Mouse (Mus musculus): ENCODE results near the gene B4galnt2. TPM values are rescaled to one million over a fixed set of nuclear protein-coding genes. Genes with fewer than 3 reads are reported as not detected.

B4galnt2 gene
- total and polyA plus RNA-seq, 3 experiments, result 0.34 to 1.9 (median 0.42) TPM

- TF ChIP-seq KAT2A (IDR thresholded peaks at IDR 0.05; ENCODE audit: insufficient replicate concordance, low read length) (peak; percentile 92), JUN (IDR thresholded peaks at IDR 0.05; ENCODE audit: insufficient read depth, low read depth, low read length) (no peak; the same call in 1 of the 2 replicates), MEF2A (IDR thresholded peaks at IDR 0.05; ENCODE audit: borderline replicate concordance, low read depth, low read length) (peak; percentile 90), RAD21 (IDR thresholded peaks at IDR 0.05; ENCODE audit: low read depth, low read length) (no peak), EP300 (IDR thresholded peaks at IDR 0.05; ENCODE audit: low read length) (no peak), POLR2AphosphoS2 (IDR thresholded peaks at IDR 0.05; ENCODE audit: low read depth, low read length) (peak; percentile 85; the same call in 1 of the 2 replicates)
Observed at GRCm38 (mm10) chr11:95858528-95859467, 55.9 kb downstream of the B4galnt2 start (continued).

GRCm38 (mm10) chr11:95857716-95858527 lies 56.8 kb downstream of the B4galnt2 start:
- Histone ChIP-seq H3K9ac (ENCODE audit: insufficient read depth, low read depth) (peak overlapping the region; percentile 53), H3K27ac (ENCODE audit: insufficient read depth, low read depth) (peak overlapping the region; percentile 61), H3K79me2 (replicated peaks; ENCODE audit: control insufficient read depth, extremely low read depth, insufficient read depth, poor library complexity, severe bottlenecking) (no peaks in the 10 kb centered on the region; the same call in 1 of the 2 replicates), H3K36me3 (replicated peaks in 1 of 2; ENCODE audit: control insufficient read depth in 1 of 2, insufficient read depth in 1 of 2, low read length in 1 of 2) (peaks cover 0 to 11% of the 10 kb centered on the region in 2 experiments), H3K9me3 (replicated peaks; ENCODE audit: low read length) (peaks cover 3% of the 10 kb centered on the region), H3K4me1 (ENCODE audit: control insufficient read depth in 1 of 2, insufficient read depth in 2 of 2) (peaks cover 7 to 30% of the 10 kb centered on the region in 2 experiments), H3K4me2 (ENCODE audit: insufficient read depth, low read depth, poor library complexity, severe bottlenecking) (peak overlapping the region; percentile 90), H3K4me3 (replicated peaks in 1 of 3; ENCODE audit: low read depth in 2 of 3, low read length in 2 of 3, poor library complexity in 1 of 3) (peak overlapping the region; percentile 51 to 66 (median 51)), H3K27me3 (replicated peaks) (peaks cover 1% of the 10 kb centered on the region)
- in situ Hi-C loops (cut with MboI; ENCODE audit: low pct_ligation_motif_present, low pct_unique_long_range_greater_than_20kb, low sequenced_read_pairs) (no loop called here), dilution Hi-C loops (cut with MboI; ENCODE audit: extremely low pct_ligation_motif_present, extremely low pct_unique_long_range_greater_than_20kb, low sequenced_read_pairs) (no loop called here)
- TF ChIP-seq GABPA (IDR thresholded peaks at IDR 0.05; ENCODE audit: insufficient replicate concordance, low read depth, low read length) (no peak), SIN3A (IDR thresholded peaks at IDR 0.05; ENCODE audit: low read length) (peak; percentile 55), KAT2A (IDR thresholded peaks at IDR 0.05; ENCODE audit: insufficient replicate concordance, low read length) (0 out of 2 replicates have a peak, but pooled peaks have one; percentile 34), CHD1 (IDR thresholded peaks at IDR 0.05; ENCODE audit: low read depth, low read length) (peak; percentile 83; the same call in 1 of the 2 replicates), ZMIZ1 (IDR thresholded peaks at IDR 0.05; ENCODE audit: low read depth, low read length) (0 out of 2 replicates have a peak, but pooled peaks have one; percentile 28), JUND (conservative IDR thresholded peaks at IDR 0.05; ENCODE audit: low read depth, low read length) (peak; percentile 51; the same call in 1 of the 2 replicates), TCF12 (IDR thresholded peaks at IDR 0.05; ENCODE audit: low read depth, low read length) (peak; percentile 39; the same call in 1 of the 2 replicates), BHLHE40 (IDR thresholded peaks at IDR 0.05; ENCODE audit: low read depth, low read length) (peak; percentile 53; the same call in 1 of the 2 replicates), MXI1 (IDR thresholded peaks at IDR 0.05; ENCODE audit: low read depth, low read length) (0 out of 2 replicates have a peak, but pooled peaks have one; percentile 61), PAX5 (IDR thresholded peaks at IDR 0.05; ENCODE audit: low read length) (no peak), NELFE (IDR thresholded peaks at IDR 0.05; ENCODE audit: low read depth, low read length) (0 out of 2 replicates have a peak, but pooled peaks have one; percentile 4), IRF4 (IDR thresholded peaks at IDR 0.05; ENCODE audit: low read depth, low read length) (peak; percentile 74; the same call in 1 of the 2 replicates), EP300 (IDR thresholded peaks at IDR 0.05; ENCODE audit: low read length) (peak; percentile 44), ETS1 (conservative IDR thresholded peaks at IDR 0.05; ENCODE audit: low read depth, low read length) (peak; percentile 72), UBTF (IDR thresholded peaks at IDR 0.05; ENCODE audit: low read depth, low read length) (no peak)
- peak; percentile 73 for DNase-seq (ENCODE audit: extremely low read depth)

All from CH12.LX (cell line).